Mouse (Mus musculus): ENCODE results near the gene Calml4. TPM values are rescaled to one million over a fixed set of nuclear protein-coding genes. Genes with fewer than 3 reads are reported as not detected.
"Not testable (repeated sequence)": the region's sequence is repeated elsewhere in the genome, so short reads cannot be mapped to it uniquely, and the experiment has no call there.

Calml4 gene
- total RNA-seq (2021), result 1 to 10 TPM; 1.1 to 2.5 TPM

GRCm38 (mm10) chr9:62857719-62858261 lies at the start of gene Calml4:
Gene Calml4, plus strand, starts transcription at chr9:62858080.
- DNase-seq, result no peak

GRCm38 (mm10) chr9:62810095-62810494 lies 47.8 kb upstream of the Calml4 start:
- DNase-seq, result no peak

GRCm38 (mm10) chr9:62810543-62811515 lies 47.1 kb upstream of the Calml4 start:
- DNase-seq, result peak; percentile 26 to 63

DNA sequence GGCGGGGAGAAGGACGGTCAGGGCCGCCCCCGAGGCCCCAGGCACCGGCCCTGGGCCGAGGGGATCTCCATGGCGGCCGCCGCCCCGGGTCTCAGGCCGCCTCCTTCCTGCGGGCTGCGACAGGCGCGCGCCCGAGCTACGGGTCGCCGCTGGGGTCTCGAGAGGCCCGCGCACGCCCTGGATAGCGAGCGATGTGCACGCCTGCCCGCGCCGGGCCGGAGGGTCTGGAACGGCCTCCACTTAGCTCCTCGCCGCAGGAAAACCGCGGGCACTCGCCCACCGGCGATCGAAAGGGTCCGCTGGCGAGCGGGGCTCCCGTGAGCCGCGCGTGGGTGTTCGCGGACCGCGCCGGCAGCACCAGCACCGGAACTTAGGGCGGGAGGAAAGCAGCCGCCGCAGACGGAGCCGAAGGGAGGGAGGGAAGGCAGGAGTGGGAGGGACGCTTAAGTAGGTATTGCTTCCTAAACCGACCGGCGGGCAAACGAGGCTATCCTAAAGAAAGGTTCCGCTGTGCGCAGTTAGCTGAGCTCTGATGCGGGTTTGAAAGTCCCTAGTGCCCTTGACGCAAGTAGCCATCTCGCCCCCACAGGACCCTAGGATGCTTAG lies 46.3 kb upstream of the Calml4 start, which contains the start of gene Fem1b:
Gene Fem1b, minus strand, starts transcription at position 419 of the 606 bp plus-strand sequence.
- peak; percentile 91 to 92 for DNase-seq

GRCm38 (mm10) chr9:62812216-62813049 lies 45.4 kb upstream of the Calml4 start:
- no peak for DNase-seq

- DNase-seq, result no peak
Measured at GRCm38 (mm10) chr9:62814751-62815150, 43.1 kb upstream of the Calml4 start.

DNA sequence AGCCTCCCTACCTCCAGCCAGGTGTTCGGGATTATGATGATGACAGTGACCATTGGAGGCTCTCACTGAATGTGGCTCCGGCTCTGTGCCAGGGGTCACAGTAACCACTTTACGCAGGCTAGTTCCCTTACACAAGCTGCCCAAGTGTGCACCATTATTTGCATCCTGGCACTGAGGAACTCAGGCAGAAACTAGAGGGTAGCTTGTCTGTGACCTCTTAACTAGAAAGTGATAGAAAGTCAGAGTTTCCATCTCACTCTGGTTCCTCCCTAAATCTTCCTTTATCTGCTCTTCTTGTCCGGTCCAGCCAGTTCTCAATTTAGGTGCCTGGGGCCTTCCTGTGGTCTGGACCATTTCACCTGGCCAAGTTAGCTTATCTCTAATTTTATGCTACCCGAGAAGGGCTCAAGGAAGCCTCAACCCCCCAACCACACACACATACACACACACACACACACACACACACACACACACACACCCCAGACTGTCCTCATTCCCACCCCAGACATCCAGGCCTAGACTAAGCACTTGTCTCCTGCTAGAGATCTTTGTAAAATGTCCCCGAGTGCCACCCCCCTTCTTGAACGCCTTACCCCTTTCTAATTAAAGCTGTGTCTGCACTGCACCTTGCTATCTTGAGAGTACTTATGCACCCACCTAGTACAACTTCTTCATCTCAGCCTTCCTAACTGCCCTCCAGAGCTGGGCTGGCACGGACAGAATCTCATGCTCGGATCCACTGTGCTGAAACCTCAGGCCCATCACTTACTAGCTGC lies 41.4 kb upstream of the Calml4 start:
- DNase-seq, result no peak

GRCm38 (mm10) chr9:62817099-62817571 lies 40.7 kb upstream of the Calml4 start:
- peak; percentile 15 to 19 for DNase-seq

GRCm38 (mm10) chr9:62817828-62818614 lies 39.9 kb upstream of the Calml4 start:
- DNase-seq, result no peak

- no peak for DNase-seq
Measured at GRCm38 (mm10) chr9:62819494-62819893, 38.4 kb upstream of the Calml4 start.

- not testable (repeated sequence) for DNase-seq
Measured at GRCm38 (mm10) chr9:62819910-62820309, 38.0 kb upstream of the Calml4 start.

- no peak for DNase-seq
Measured at GRCm38 (mm10) chr9:62820829-62821228, 37.1 kb upstream of the Calml4 start.

- no peak for DNase-seq
Measured at GRCm38 (mm10) chr9:62821811-62822210, 36.1 kb upstream of the Calml4 start.

GRCm38 (mm10) chr9:62825791-62826393 lies 32.0 kb upstream of the Calml4 start:
- no peak for DNase-seq

- no peak for DNase-seq
Measured at GRCm38 (mm10) chr9:62826456-62826855, 31.4 kb upstream of the Calml4 start.

DNA sequence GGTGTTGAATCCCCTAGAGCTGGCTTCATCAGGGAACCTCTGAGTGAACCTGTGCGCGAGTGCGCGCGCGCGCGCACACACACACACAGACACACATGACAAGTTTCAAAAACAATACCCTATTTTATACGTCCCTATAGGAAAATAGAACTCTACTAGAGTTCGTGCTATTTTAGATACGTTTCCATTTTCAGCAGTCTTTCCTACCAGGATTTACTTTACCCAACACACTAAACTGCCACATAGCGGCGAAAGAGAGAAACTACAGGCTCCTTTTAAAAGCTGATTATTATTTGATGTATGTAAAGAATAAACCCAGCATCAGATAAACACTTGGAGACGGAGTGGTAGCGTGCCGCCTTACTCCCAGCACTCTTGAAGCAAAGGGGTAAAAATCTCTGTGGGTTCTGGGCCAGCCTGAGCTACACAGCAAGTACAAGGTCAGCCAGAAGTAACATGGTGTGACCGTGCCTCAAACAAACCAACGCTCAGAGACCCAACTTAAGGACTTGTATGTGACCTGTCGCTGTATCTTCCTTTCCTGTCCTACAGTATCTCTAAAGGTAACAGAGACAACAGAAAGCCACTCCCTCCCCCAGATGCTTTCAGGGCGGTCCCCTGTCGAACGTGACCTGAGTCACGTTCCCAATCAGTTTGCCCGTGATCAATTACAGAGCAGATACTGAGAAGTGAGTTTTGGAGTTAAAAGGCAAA lies 29.8 kb upstream of the Calml4 start:
- DNase-seq, result peak in 1 of 2 experiments; percentile 10

DNA sequence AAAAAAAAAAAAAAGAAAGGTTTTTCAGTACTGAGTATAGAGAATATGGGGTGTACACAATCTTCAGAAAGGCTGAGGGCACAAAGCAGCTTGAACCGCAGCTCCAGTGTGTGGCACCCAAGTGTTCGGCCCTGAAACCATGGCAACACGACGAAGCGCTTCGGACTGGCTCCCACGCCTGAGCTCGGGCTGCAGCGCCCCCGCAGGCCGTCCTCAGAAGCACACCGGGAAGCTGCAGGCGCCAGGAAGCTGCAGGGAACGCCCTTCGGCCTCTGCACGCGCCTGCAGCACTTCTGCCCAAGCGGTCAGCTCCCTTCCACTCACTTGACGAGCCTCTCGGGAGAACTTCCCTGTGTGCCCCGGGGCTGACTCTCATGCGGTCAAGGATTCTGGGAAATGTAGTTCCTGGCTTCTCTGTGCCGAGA lies 29.2 kb upstream of the Calml4 start:
- DNase-seq, result peak; percentile 93

- no peak for DNase-seq
Measured at GRCm38 (mm10) chr9:62829877-62830276, 28.0 kb upstream of the Calml4 start.

GRCm38 (mm10) chr9:62834906-62835305 lies 23.0 kb upstream of the Calml4 start:
- DNase-seq, result no peak
